ENCODE assay signal across 20 mouse cellular contexts in genomic region chr7:122558912-122559311, GRCm38 (mm10).
DNase-seq lines count a peak whose midpoint lies in the region; ATAC-seq and TF ChIP-seq lines count a peak whose summit lies in the region.
"Had no signal": no experiment of that assay in that cellular context is flagged by ENCODE, and none has a peak within 500 bp of the region (broad histone marks: within the 10 kb centered on the region; RNA-seq: fewer than 3 reads in every experiment).

No protein-coding gene starts in this region.

- H3K4me3 ChIP-seq in lung, embryonic 14.5 days (ENCODE audit: low read depth, low read length) = no peak overlapping the region
- H3K4me3 ChIP-seq in midbrain, embryonic 14.5 days (replicated peaks; ENCODE audit: low read depth, low read length) = no peak overlapping the region
- H3K4me3 ChIP-seq in midbrain, postnatal 0 days (ENCODE audit: low read depth, low read length) = no peak overlapping the region
- H3K4me3 ChIP-seq in forebrain, embryonic 11.5 days (ENCODE audit: low read depth, low read length) = no peak overlapping the region
- no peak overlapping the region for H3K4me3 ChIP-seq in hindbrain, embryonic 16.5 days (ENCODE audit: low read length)
- H3K4me3 ChIP-seq: gastrocnemius, adult 2 months; limb, embryonic 15.5 days; liver, embryonic 15.5 days had no signal

- H3K4me1 ChIP-seq in lung, embryonic 14.5 days (ENCODE audit: insufficient read depth) = 0 out of 2 replicates have a peak, but pooled peaks cover 3% of the 10 kb centered on the region
- H3K4me1 ChIP-seq in midbrain, embryonic 14.5 days (ENCODE audit: control insufficient read depth, insufficient read depth, low read length) = peaks cover 26% of the 10 kb centered on the region; the same call in 1 of the 2 replicates
- peaks cover 5% of the 10 kb centered on the region; the same call in 1 of the 2 replicates for H3K4me1 ChIP-seq in midbrain, postnatal 0 days (ENCODE audit: insufficient read depth, low read length)
- H3K4me1 ChIP-seq in forebrain, embryonic 11.5 days (replicated peaks; ENCODE audit: control insufficient read depth, insufficient read depth, low read length) = peaks cover 16% of the 10 kb centered on the region; the same call in 1 of the 2 replicates
- H3K4me1 ChIP-seq in hindbrain, embryonic 16.5 days (ENCODE audit: control insufficient read depth, insufficient read depth, low read depth, low read length) = peaks cover 3% of the 10 kb centered on the region
- H3K4me1 ChIP-seq: limb, embryonic 15.5 days; liver, embryonic 15.5 days had no signal

- peak; percentile 65; the same call in 1 of the 2 replicates for ATAC-seq in lung, embryonic 14.5 days (ENCODE audit: insufficient read depth)
- ATAC-seq in midbrain, embryonic 14.5 days (ENCODE audit: low FRiP score, low TSS enrichment) = no peak
- no peak for ATAC-seq in midbrain, postnatal 0 days (ENCODE audit: low FRiP score)
- peak; percentile 81 for ATAC-seq in forebrain, embryonic 11.5 days (replicated peaks; ENCODE audit: low FRiP score)
- 0 out of 2 replicates have a peak, but pooled peaks have one; percentile 45 for ATAC-seq in hindbrain, embryonic 16.5 days

- intact Hi-C loops in left cerebral cortex, postnatal 25 days (cut with DNase I) = loop anchor here (5.0 kb wide), 1 partner anchor 82 kb away; no protein-coding TSS in a partner anchor
- intact Hi-C loops in left cerebral cortex, postnatal 4 days (cut with DNase I) = no loop called here

- H3K4me2 ChIP-seq in lung, embryonic 14.5 days = no peak overlapping the region
- no peak overlapping the region for H3K4me2 ChIP-seq in midbrain, embryonic 14.5 days (ENCODE audit: low read length)
- no peak overlapping the region for H3K4me2 ChIP-seq in midbrain, postnatal 0 days (ENCODE audit: low read depth, low read length, poor library complexity, severe bottlenecking)
- H3K4me2 ChIP-seq in forebrain, embryonic 11.5 days (ENCODE audit: low read depth, low read length, severe bottlenecking) = no peak overlapping the region
- no peak overlapping the region for H3K4me2 ChIP-seq in hindbrain, embryonic 16.5 days (ENCODE audit: low read length)
- H3K4me2 ChIP-seq: heart, embryonic 11.5 days; limb, embryonic 15.5 days; liver, embryonic 15.5 days had no signal

- H3K36me3 ChIP-seq in lung, embryonic 14.5 days (ENCODE audit: insufficient read depth) = no peaks in the 10 kb centered on the region
- H3K36me3 ChIP-seq in midbrain, embryonic 14.5 days (ENCODE audit: control insufficient read depth, insufficient read depth, low read length) = no peaks in the 10 kb centered on the region
- H3K36me3 ChIP-seq in midbrain, postnatal 0 days (ENCODE audit: insufficient read depth, low read length) = no peaks in the 10 kb centered on the region
- H3K36me3 ChIP-seq in forebrain, embryonic 11.5 days (ENCODE audit: control insufficient read depth, insufficient read depth, low read length) = no peaks in the 10 kb centered on the region
- no peaks in the 10 kb centered on the region for H3K36me3 ChIP-seq in hindbrain, embryonic 16.5 days (ENCODE audit: control insufficient read depth, insufficient read depth, low read length)
- H3K36me3 ChIP-seq: limb, embryonic 15.5 days; liver, embryonic 15.5 days had no signal

- WGBS in lung, embryonic 14.5 days = 20% methylated on average over 6 of the region's 6 CpGs
- WGBS in midbrain, embryonic 14.5 days = 40% methylated on average over 6 of the region's 6 CpGs
- WGBS in midbrain, postnatal 0 days = 30% methylated on average over 6 of the region's 6 CpGs
- 20% methylated on average over 6 of the region's 6 CpGs for WGBS in forebrain, embryonic 11.5 days
- WGBS in hindbrain, embryonic 16.5 days = 30% methylated on average over 6 of the region's 6 CpGs

- peak; percentile 62 for DNase-seq in lung, embryonic 14.5 days
- DNase-seq in lung, postnatal 36 days = no peak
- peak; percentile 40 for DNase-seq in midbrain, embryonic 14.5 days
- DNase-seq in midbrain, postnatal 0 days (ENCODE audit: low spot score) = no peak
- peak; percentile 73 for DNase-seq in forebrain, embryonic 11.5 days (ENCODE audit: low spot score)
- no peak for DNase-seq in left cerebral cortex, postnatal 25 days (ENCODE audit: low spot score in 2 of 2)
- DNase-seq in left cerebral cortex, postnatal 4 days = no peak
- DNase-seq: cerebellum, adult 9-10 months; gastrocnemius, adult 2 months; heart, postnatal 10 days; kidney, adult 2 months; kidney, postnatal 10 days; layer of hippocampus, postnatal 36 days; right cerebral cortex, postnatal 14 days; spleen, adult 18-20 months; thymus, postnatal 36 days had no signal

- no peaks in the 10 kb centered on the region for H3K27me3 ChIP-seq in lung, embryonic 14.5 days (ENCODE audit: insufficient read depth, low read length)
- H3K27me3 ChIP-seq in midbrain, embryonic 14.5 days (ENCODE audit: control insufficient read depth, insufficient read depth, low read length) = no peaks in the 10 kb centered on the region
- no peaks in the 10 kb centered on the region for H3K27me3 ChIP-seq in midbrain, postnatal 0 days (ENCODE audit: insufficient read depth, low read length)
- H3K27me3 ChIP-seq in forebrain, embryonic 11.5 days (ENCODE audit: control insufficient read depth, insufficient read depth, low read length) = no peaks in the 10 kb centered on the region
- H3K27me3 ChIP-seq in hindbrain, embryonic 16.5 days (replicated peaks; ENCODE audit: control insufficient read depth, insufficient read depth, low read length) = no peaks in the 10 kb centered on the region
- H3K27me3 ChIP-seq: limb, embryonic 15.5 days; liver, embryonic 15.5 days had no signal

- H3K9ac ChIP-seq in lung, embryonic 14.5 days = no peak overlapping the region
- no peak overlapping the region for H3K9ac ChIP-seq in midbrain, embryonic 14.5 days (replicated peaks; ENCODE audit: low read length)
- H3K9ac ChIP-seq in midbrain, postnatal 0 days (replicated peaks; ENCODE audit: low read length, poor library complexity, severe bottlenecking) = no peak overlapping the region
- no peak overlapping the region for H3K9ac ChIP-seq in forebrain, embryonic 11.5 days (ENCODE audit: low read length)
- H3K9ac ChIP-seq in hindbrain, embryonic 16.5 days (ENCODE audit: low read depth, low read length) = no peak overlapping the region
- H3K9ac ChIP-seq: limb, embryonic 15.5 days; liver, embryonic 15.5 days had no signal

- no peaks in the 10 kb centered on the region for H3K9me3 ChIP-seq in lung, embryonic 14.5 days (ENCODE audit: low read depth, low read length)
- no peaks in the 10 kb centered on the region for H3K9me3 ChIP-seq in midbrain, embryonic 14.5 days (ENCODE audit: control insufficient read depth, low read length)
- H3K9me3 ChIP-seq in midbrain, postnatal 0 days (ENCODE audit: low read length) = no peaks in the 10 kb centered on the region
- H3K9me3 ChIP-seq in forebrain, embryonic 11.5 days (ENCODE audit: control insufficient read depth, low read length) = no peaks in the 10 kb centered on the region
- H3K9me3 ChIP-seq in hindbrain, embryonic 16.5 days (ENCODE audit: control insufficient read depth, low read length) = no peaks in the 10 kb centered on the region
- H3K9me3 ChIP-seq: limb, embryonic 15.5 days; liver, embryonic 15.5 days had no signal

- TF ChIP-seq CTCF in lung, embryonic 14.5 days (IDR thresholded peaks at IDR 0.05; ENCODE audit: low read depth) = no peak
- no peak for TF ChIP-seq CTCF in midbrain, postnatal 0 days (IDR thresholded peaks at IDR 0.05)

- peak overlapping the region; percentile 40; the same call in 1 of the 2 replicates for H3K27ac ChIP-seq in lung, embryonic 14.5 days (ENCODE audit: low read depth)
- H3K27ac ChIP-seq in midbrain, embryonic 14.5 days (replicated peaks; ENCODE audit: low read depth, low read length) = no peak overlapping the region
- no peak overlapping the region for H3K27ac ChIP-seq in midbrain, postnatal 0 days (ENCODE audit: low read depth, low read length)
- peak overlapping the region; percentile 65; the same call in 1 of the 2 replicates for H3K27ac ChIP-seq in forebrain, embryonic 11.5 days (ENCODE audit: low read depth, low read length)
- no peak overlapping the region for H3K27ac ChIP-seq in hindbrain, embryonic 16.5 days (ENCODE audit: low read depth, low read length)
- H3K27ac ChIP-seq: gastrocnemius, adult 2 months; limb, embryonic 15.5 days; liver, embryonic 15.5 days had no signal

Comparison
In these comparisons a context has a peak if more than half of its experiments do, and no peak if none do; other contexts are left out.
1. DNase-seq: peak in lung, embryonic 14.5 days (single experiment), midbrain, embryonic 14.5 days (single experiment) and forebrain, embryonic 11.5 days (single experiment); none in lung, postnatal 36 days (single experiment), midbrain, postnatal 0 days (single experiment), left cerebral cortex, postnatal 25 days (0 of 2) and left cerebral cortex, postnatal 4 days (single experiment).
2. ATAC-seq: peak in lung, embryonic 14.5 days (single experiment), forebrain, embryonic 11.5 days (single experiment) and hindbrain, embryonic 16.5 days (single experiment); none in midbrain, embryonic 14.5 days (single experiment) and midbrain, postnatal 0 days (single experiment).
3. H3K27ac ChIP-seq: peak in lung, embryonic 14.5 days (single experiment) and forebrain, embryonic 11.5 days (single experiment); none in midbrain, embryonic 14.5 days (single experiment), midbrain, postnatal 0 days (single experiment) and hindbrain, embryonic 16.5 days (single experiment).